Comparison of ENCODE assay signal across 8 mouse cellular contexts in genomic region chr7:130265319-130266165, GRCm38 (mm10).
A peak's percentile ranks its signal among the peaks of the same experiment; 100 is the strongest.
DNase-seq lines count a peak whose midpoint lies in the region; ATAC-seq and TF ChIP-seq lines count a peak whose summit lies in the region.

No protein-coding gene starts in this region.

- no peak for TF ChIP-seq CTCF in spleen, adult 2 months (IDR thresholded peaks at IDR 0.05; ENCODE audit: extremely low read depth, insufficient read depth, insufficient read length, insufficient replicate concordance)

- H3K4me2 ChIP-seq in hindbrain, embryonic 11.5 days (replicated peaks; ENCODE audit: low read depth, low read length) = peak overlapping the region; percentile 61
- H3K4me2 ChIP-seq in midbrain, embryonic 15.5 days = peak overlapping the region; percentile 97

- H3K27me3 ChIP-seq in spleen, adult 2 months (ENCODE audit: control insufficient read depth, insufficient read depth, low read length) = peaks cover 12% of the 10 kb centered on the region
- H3K27me3 ChIP-seq in forebrain, embryonic 10.5 days (ENCODE audit: poor library complexity, severe bottlenecking) = peaks cover 91% of the 10 kb centered on the region
- no peaks in the 10 kb centered on the region for H3K27me3 ChIP-seq in hindbrain, embryonic 11.5 days (ENCODE audit: control insufficient read depth, insufficient read depth, low read length)
- H3K27me3 ChIP-seq in midbrain, embryonic 15.5 days (replicated peaks) = no peaks in the 10 kb centered on the region; the same call in none of the 2 replicates

- no peaks in the 10 kb centered on the region for H3K36me3 ChIP-seq in spleen, adult 2 months (ENCODE audit: control insufficient read depth, insufficient read depth, low read length)
- H3K36me3 ChIP-seq in forebrain, embryonic 10.5 days (replicated peaks) = peaks cover 14% of the 10 kb centered on the region
- H3K36me3 ChIP-seq in hindbrain, embryonic 11.5 days (ENCODE audit: control insufficient read depth, insufficient read depth, low read length) = no peaks in the 10 kb centered on the region
- no peaks in the 10 kb centered on the region for H3K36me3 ChIP-seq in midbrain, embryonic 15.5 days (replicated peaks)

- ATAC-seq in hindbrain, embryonic 11.5 days (ENCODE audit: low FRiP score) = peak; percentile 14
- ATAC-seq in midbrain, embryonic 15.5 days (replicated peaks) = peak; percentile 21; the same call in 1 of the 2 replicates

- WGBS in spleen, adult 2 months = 2% methylated on average over 58 of the region's 58 CpGs
- under 1% methylated on average over 58 of the region's 58 CpGs for WGBS in forebrain, embryonic 10.5 days
- under 1% methylated on average over 58 of the region's 58 CpGs for WGBS in hindbrain, embryonic 11.5 days
- WGBS in midbrain, embryonic 15.5 days = under 1% methylated on average over 58 of the region's 58 CpGs

- peak overlapping the region; percentile 88 for H3K9ac ChIP-seq in hindbrain, embryonic 11.5 days (ENCODE audit: low read depth, low read length)
- H3K9ac ChIP-seq in midbrain, embryonic 15.5 days = peak overlapping the region; percentile 66

- H3K9me3 ChIP-seq in forebrain, embryonic 10.5 days = no peaks in the 10 kb centered on the region
- H3K9me3 ChIP-seq in hindbrain, embryonic 11.5 days (ENCODE audit: control insufficient read depth, low read length) = no peaks in the 10 kb centered on the region
- H3K9me3 ChIP-seq in midbrain, embryonic 15.5 days = no peaks in the 10 kb centered on the region

- no peak for DNase-seq in spleen, adult 2 months (ENCODE audit: low read depth in 1 of 2, low spot score in 2 of 2)
- no peak for DNase-seq in spleen, postnatal 4 days (ENCODE audit: low spot score in 2 of 2)
- peak; percentile 72 for DNase-seq in forebrain, embryonic 10.5 days (ENCODE audit: extremely low spot score, low spot score)
- DNase-seq in hindbrain, embryonic 11.5 days (ENCODE audit: low spot score) = peak; percentile 73
- peak; percentile 63 to 68 for DNase-seq in left cerebral cortex, postnatal 36 days (ENCODE audit: low spot score in 2 of 2)
- peak; percentile 38 for DNase-seq in urinary bladder, postnatal 25 days (ENCODE audit: low spot score)
- DNase-seq in spleen, adult 12 weeks (ENCODE audit: low spot score) = no peak

- H3K4me3 ChIP-seq in spleen, adult 2 months (ENCODE audit: extremely low read depth, insufficient read depth, insufficient read length) = peak overlapping the region; percentile 25; the same call in 1 of the 2 replicates
- H3K4me3 ChIP-seq in forebrain, embryonic 10.5 days = peak overlapping the region; percentile 95
- H3K4me3 ChIP-seq in hindbrain, embryonic 11.5 days (ENCODE audit: low read depth, low read length) = peak overlapping the region; percentile 82
- peak overlapping the region; percentile 60 for H3K4me3 ChIP-seq in midbrain, embryonic 15.5 days

- H3K27ac ChIP-seq in spleen, adult 2 months (ENCODE audit: insufficient read depth, low read length) = no peak overlapping the region
- H3K27ac ChIP-seq in forebrain, embryonic 10.5 days = peak overlapping the region; percentile 94
- peak overlapping the region; percentile 81 for H3K27ac ChIP-seq in hindbrain, embryonic 11.5 days (ENCODE audit: low read depth, low read length)
- peak overlapping the region; percentile 75 for H3K27ac ChIP-seq in midbrain, embryonic 15.5 days

- no peak for TF ChIP-seq POLR2A in spleen, adult 2 months (IDR thresholded peaks at IDR 0.05; ENCODE audit: low read depth, low read length)

- intact Hi-C loops in left cerebral cortex, postnatal 36 days (cut with DNase I) = loop anchor here (5.0 kb wide), 2 partner anchors 58 to 117 kb away; no protein-coding TSS in a partner anchor

- H3K4me1 ChIP-seq in spleen, adult 2 months (ENCODE audit: control insufficient read depth, insufficient read depth, insufficient read length) = no peaks in the 10 kb centered on the region
- peaks cover 100% of the 10 kb centered on the region for H3K4me1 ChIP-seq in forebrain, embryonic 10.5 days
- peaks cover 12% of the 10 kb centered on the region for H3K4me1 ChIP-seq in hindbrain, embryonic 11.5 days (replicated peaks; ENCODE audit: control insufficient read depth, insufficient read depth, low read length)
- peaks cover 64% of the 10 kb centered on the region for H3K4me1 ChIP-seq in midbrain, embryonic 15.5 days

Comparison
In these comparisons a context has a peak if more than half of its experiments do, and no peak if none do; other contexts are left out.
1. DNase-seq: peak in forebrain, embryonic 10.5 days (single experiment), hindbrain, embryonic 11.5 days (single experiment), left cerebral cortex, postnatal 36 days (2 of 2) and urinary bladder, postnatal 25 days (single experiment); none in spleen, adult 2 months (0 of 2), spleen, postnatal 4 days (0 of 2) and spleen, adult 12 weeks (single experiment).
2. H3K4me3 ChIP-seq: peak in every context shown above with its lines; median percentile 95 in forebrain, embryonic 10.5 days; 82 in hindbrain, embryonic 11.5 days; 60 in midbrain, embryonic 15.5 days; 25 in spleen, adult 2 months.